Mouse (Mus musculus): ENCODE data around the gene Gm14412.
"Not testable (repeated sequence)": the region's sequence is repeated elsewhere in the genome, so short reads cannot be mapped to it uniquely, and the experiment has no call there.

Gene Gm14412

GRCm38 (mm10) chr2:177324257-177324733, at the start of gene Gm14412:
Gene Gm14412 (minus strand): TSS chr2:177324307.
- DNase-seq, result not testable (repeated sequence)

DNA sequence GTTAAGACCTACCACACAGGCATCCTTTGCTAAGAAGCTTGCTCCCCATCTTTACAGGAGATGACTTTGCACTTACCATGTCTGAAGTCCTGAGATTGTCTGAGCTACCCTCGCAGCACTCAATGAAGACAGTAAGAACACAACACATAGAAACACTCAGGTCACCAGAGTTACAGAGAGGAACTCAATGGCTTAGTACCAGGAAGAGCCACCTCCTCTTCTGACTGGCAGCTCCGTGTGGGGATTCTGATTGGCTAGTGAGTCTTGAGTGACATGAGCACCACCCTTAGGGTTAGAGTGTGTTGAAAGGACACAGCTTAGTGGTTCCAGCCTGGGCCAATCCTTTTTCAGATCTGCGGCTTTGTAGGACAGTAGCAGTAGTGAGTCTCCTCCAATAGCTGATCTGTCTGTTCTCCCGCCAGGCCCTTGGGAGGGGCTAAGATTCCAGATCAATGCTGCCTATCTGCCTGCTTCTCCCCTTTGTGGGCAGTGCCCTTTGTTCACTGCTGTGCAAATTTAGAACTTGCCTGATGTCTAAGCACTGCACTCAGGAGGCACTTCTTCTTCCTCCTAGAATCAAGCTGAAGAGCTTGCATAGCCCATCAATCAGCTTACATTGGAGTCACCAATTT, 5.7 kb upstream of the Gm14412 start:
- not testable (repeated sequence) for DNase-seq

DNA sequence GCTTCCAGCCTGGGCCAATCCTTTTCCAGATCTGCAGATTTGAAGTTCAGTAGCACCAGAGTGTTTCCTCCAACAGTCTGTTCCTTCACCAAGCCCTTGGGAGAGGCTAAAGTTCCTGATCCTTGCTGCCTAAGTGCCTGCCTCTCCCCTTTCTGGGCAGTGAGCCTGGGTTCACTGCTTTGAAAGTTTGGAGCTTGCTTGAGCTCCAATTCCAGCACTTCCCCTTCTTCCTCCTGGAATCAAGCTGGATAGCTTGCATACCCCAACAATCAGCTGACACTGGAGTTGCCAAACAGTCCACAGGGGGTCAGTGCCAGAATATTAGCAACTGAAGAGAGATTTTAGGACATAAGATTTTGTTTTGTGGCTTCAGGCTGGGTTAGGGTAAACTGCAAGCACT, 2.7 kb downstream of the Gm14412 start:
- not testable (repeated sequence) for DNase-seq

- DNase-seq, result not testable (repeated sequence)
Observed at GRCm38 (mm10) chr2:177320786-177321320, 3.3 kb downstream of the Gm14412 start.

DNA sequence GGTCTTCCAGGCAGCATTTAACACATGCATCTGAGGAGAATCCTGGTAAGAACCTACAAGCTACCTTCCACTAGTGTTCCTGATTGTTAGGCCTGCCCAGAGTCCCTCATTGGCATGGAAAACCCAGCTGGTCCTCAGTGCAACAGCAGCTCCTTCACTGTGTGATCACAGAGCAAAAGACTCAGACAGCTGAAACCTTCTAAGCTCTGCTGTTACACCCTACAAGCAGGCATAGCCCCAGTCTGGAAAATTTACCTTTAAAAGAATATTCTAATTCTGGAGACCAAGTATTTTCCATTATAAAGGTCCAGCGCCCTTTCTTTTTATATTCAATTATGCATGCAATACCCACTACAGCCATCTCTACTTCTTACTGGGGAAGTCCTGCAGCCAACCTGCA, 5.1 kb downstream of the Gm14412 start:
- no peak for DNase-seq

GRCm38 (mm10) chr2:177309627-177310026, 14.5 kb downstream of the Gm14412 start:
- not testable (repeated sequence) for DNase-seq

DNA sequence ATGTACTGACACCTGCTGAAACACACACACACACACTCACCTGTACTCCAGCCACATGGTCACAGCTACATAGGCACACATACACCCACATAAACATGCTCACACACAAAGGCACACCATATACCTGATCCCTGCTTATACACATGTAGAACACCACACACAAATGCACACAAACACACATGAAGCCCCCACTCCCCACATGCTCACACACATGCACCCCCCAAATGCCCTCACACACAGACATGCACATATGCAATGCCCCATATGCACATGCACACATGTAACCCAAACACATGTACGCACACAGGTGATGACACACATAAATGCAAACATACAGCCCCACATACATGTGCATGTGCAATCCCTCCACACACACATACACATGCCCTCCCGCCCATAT, 19.1 kb downstream of the Gm14412 start:
- not testable (repeated sequence) for DNase-seq

DNA sequence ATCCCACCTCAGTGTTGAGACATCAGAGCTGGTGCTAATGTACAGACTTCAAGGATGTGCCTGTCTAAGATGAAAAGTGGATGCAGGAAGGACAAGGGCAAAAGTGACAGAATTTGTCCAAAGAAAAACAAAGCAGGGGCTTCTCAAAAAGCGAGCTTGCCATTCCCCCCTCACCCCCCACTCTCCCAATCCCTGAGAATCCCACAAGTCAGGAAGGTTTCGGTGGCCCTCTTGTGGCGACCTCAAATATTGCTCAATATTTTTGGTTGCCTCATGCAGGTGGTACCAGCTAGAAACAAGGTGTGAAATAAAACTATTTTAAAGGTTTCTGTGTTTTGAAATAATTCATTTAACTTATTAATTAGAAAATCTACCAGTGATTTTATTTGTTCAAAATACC, 40.4 kb downstream of the Gm14412 start:
- DNase-seq, result not testable (repeated sequence)

- not testable (repeated sequence) for DNase-seq
Observed at GRCm38 (mm10) chr2:177277754-177278153, 46.4 kb downstream of the Gm14412 start.

- not testable (repeated sequence) for DNase-seq
Observed at GRCm38 (mm10) chr2:177272237-177272636, 51.9 kb downstream of the Gm14412 start.

DNA sequence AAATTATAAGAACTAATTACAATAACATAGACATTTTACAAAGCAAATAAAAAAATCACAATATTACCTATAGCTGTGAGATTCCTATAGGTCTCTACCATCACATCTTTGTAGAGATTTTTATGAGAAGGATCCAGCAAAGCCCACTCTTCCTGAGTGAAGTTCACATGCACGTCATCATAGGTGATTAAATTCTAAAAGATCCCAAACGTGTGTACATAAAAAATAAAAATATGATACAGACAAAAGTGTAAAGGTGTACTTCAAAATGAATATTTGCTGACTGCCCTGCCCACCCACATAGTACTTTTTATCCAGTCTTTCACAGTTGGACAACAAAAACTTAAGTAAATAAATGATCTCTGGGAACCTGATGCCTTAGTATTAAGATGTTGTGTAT, 57.2 kb downstream of the Gm14412 start, which contains the start of gene Gm14409:
Gene Gm14409, minus strand, starts transcription at position 101 of the 400 bp plus-strand sequence.
- not testable (repeated sequence) for DNase-seq
